Mouse (Mus musculus) limb, embryonic 10.5 days (tissue): ENCODE data around the gene Lfng. TPM values are rescaled to one million over a fixed set of nuclear protein-coding genes. Genes with fewer than 3 reads are reported as not detected.

Source experiments
- DNase-seq: peaks from one replicate; pipeline ENCODE4 v3.0.0-alpha.2; 2017; ENCODE audit warnings: low spot score
- H3K27ac ChIP-seq: fragments of 300-500 bp; sonication (generic); 2 replicates; pipeline ENCODE4 v1.5.1; 2016; ENCODE audit warnings: mild to moderate bottlenecking
- H3K27me3 ChIP-seq: fragments of 300-500 bp; sonication (generic); 2 replicates; pipeline ENCODE4 v1.6.1; 2016; ENCODE audit warnings: low read depth, mild to moderate bottlenecking; ENCODE audit not compliant: poor library complexity, severe bottlenecking
- H3K36me3 ChIP-seq: fragments of 300-500 bp; sonication (generic); 2 replicates; pipeline ENCODE4 v1.6.1; 2016; ENCODE audit warnings: mild to moderate bottlenecking, moderate library complexity
- H3K4me1 ChIP-seq: fragments of 300-500 bp; sonication (generic); 2 replicates; pipeline ENCODE4 v1.6.1; 2016
- H3K4me3 ChIP-seq: fragments of 300-500 bp; sonication (generic); 2 replicates; pipeline ENCODE4 v1.5.1; 2016; ENCODE audit warnings: mild to moderate bottlenecking, moderate library complexity
- H3K9me3 ChIP-seq: fragments of 300-500 bp; sonication (generic); replicated peaks from 2 replicates; pipeline ENCODE4 v1.6.1; 2016; ENCODE audit warnings: mild to moderate bottlenecking
- WGBS: fragments of 180-500 bp; shearing (Covaris S2); methylation state at CpG from one replicate; pipeline ENCODE4 v1.1.7; 2016; 5-methylcytosine and 5-hydroxymethylcytosine counted together
- polyA plus RNA-seq: library from polyadenylated mRNA; unstranded; fragments of >200 nt; fragmentation: Nextera tagmentation; extraction: Ambion mirVana; gene quantifications from 2 replicates; pipeline ENCODE4 v1.2.1, GENCODE M21; 2016

Gene Lfng
- polyA plus RNA-seq, 1 experiment from 2014 or later = 5.8 TPM

DNA sequence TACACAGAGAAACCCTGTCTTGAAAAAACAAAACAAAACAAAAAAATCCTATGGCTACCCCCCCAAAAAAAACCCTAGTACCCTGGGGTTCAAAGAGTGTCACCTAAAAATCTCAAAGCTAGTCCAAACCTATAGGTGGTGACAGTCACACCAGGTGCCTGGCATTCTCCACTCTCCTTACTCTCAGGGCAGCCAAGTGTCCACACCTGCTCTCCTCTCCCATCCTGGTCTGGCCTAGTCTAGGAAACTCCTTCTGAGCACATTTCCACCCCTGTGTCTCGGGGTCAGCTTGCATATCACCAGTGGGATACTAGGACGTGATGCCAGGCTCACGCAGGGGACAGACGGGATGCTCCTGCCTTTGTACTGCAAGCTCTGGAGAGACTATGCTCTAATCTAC, 32.2 kb downstream of the Lfng start:
- 96% methylated on average over 4 of the region's 4 CpGs for WGBS
- H3K27ac ChIP-seq = no peak overlapping the region
- peaks cover 47% of the 10 kb centered on the region for H3K4me1 ChIP-seq

DNA sequence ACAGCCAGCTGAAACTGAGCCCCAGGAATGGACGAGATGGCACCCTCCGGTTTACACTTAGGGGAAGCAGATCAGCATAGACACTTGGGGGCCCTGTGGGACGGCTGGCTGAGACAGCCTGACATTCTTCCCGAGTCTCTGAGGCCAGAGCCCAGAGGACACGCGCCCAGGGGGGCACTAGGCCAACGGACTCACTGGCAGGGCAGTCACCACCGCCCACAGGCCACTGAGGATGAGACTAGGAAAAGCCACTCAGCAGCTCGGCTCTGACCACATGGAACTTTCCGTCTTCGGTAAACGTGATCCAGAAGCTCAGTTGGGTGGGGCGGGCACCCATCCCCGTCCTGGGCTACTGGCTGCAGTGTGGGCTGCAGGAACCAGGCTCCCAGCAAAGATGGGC, 32.8 kb downstream of the Lfng start:
- H3K4me3 ChIP-seq = no peak overlapping the region
- H3K9me3 ChIP-seq = no peaks in the 10 kb centered on the region
- no peak overlapping the region for H3K27ac ChIP-seq
- DNase-seq = no peak
- peaks cover 50% of the 10 kb centered on the region for H3K4me1 ChIP-seq
- 90% methylated on average over 14 of the region's 14 CpGs for WGBS
- peaks cover 91% of the 10 kb centered on the region for H3K36me3 ChIP-seq
- no peaks in the 10 kb centered on the region for H3K27me3 ChIP-seq

More for the DNA sequence above, 32.2 kb downstream of the Lfng start:
- Histone ChIP-seq H3K27me3 (no peaks in the 10 kb centered on the region), H3K36me3 (peaks cover 91% of the 10 kb centered on the region), H3K9me3 (no peaks in the 10 kb centered on the region), H3K4me3 (no peak overlapping the region)
- DNase-seq = no peak

DNA sequence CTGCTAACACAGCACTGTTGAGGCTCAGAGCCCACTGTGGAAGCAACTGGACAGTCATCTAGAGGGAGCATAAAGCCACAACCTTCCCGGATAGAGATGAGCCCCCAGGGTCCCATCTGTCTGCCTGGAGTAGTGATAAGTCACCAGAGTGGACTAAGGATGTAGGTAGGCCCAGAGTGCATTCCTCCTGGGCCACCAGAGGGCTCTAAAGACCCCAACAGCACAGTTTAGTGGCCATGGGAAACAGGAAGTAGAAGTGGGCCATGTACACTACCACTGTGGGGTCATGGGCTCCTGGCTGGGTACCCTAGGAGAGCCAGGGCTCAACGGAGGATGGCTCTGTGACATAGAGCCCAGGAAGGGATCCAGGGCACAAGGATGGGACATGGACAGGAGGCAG, 33.7 kb downstream of the Lfng start:
- no peak overlapping the region; the same call in 1 of the 2 replicates for H3K4me3 ChIP-seq
- H3K4me1 ChIP-seq = peaks cover 60% of the 10 kb centered on the region
- H3K27me3 ChIP-seq = no peaks in the 10 kb centered on the region
- H3K9me3 ChIP-seq = no peaks in the 10 kb centered on the region
- peak overlapping the region; percentile 84 for H3K27ac ChIP-seq
- DNase-seq = no peak
- H3K36me3 ChIP-seq = peaks cover 91% of the 10 kb centered on the region
- WGBS = 84% methylated on average over 2 of the region's 2 CpGs

DNA sequence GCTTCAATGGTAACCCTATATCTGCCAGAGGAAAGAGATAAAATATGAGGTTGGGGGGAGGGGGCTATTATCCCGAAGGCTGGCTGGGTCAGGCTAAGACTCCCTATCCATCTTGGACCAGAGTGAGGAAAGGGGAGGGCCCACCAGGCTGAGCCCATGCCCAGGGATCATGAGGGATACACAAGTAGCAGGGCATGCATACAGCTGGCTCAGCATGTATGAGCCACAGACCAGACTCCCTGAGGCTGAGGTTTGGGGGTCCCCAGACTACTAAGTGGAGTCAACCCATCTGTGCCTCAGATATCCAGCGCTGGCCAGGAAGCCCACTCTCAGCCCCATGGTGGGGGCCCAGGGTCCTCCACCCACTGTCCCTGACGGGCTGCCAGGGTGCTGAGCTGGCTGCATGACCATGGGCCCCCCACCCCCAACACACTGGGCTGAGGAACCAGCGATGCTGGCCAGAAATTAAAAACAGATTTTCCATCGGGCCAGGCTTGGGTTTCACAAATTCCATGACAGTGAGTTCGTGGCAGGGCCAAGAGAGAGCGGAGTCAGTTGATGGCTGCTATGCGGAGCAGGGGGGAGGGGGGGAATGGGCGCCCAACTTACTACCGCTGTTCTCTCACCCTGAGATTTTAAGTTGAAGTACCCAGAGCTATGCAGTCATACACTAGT, 34.3 kb downstream of the Lfng start:
- Histone ChIP-seq H3K9me3 (no peaks in the 10 kb centered on the region), H3K27ac (peak overlapping the region; percentile 84), H3K4me3 (peak overlapping the region; percentile 25; the same call in 1 of the 2 replicates), H3K27me3 (no peaks in the 10 kb centered on the region), H3K36me3 (peaks cover 91% of the 10 kb centered on the region), H3K4me1 (peaks cover 66% of the 10 kb centered on the region)
- DNase-seq = peak; percentile 64
- 38% methylated on average over 10 of the region's 10 CpGs for WGBS

DNA sequence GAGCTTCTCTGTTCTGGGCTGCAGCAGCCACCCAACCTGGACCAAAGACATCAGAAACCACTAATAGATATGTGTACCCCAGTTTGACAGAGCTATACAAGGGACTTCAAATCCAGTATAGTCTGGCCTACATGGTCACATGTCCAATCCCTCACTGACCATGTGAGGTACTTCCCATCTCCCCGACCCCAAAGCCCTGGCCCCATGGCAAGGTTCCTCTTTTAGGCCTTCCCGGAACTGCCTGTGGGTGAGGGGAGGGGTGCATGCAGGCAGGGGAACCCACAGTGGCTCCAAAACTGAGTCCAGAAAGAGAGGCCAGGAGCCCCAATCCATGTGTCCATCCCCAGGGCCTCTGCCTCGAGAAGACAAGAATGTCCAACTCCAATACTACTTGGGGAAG, 35.0 kb downstream of the Lfng start:
- no peak for DNase-seq
- peak overlapping the region; percentile 22; the same call in 1 of the 2 replicates for H3K4me3 ChIP-seq
- no peaks in the 10 kb centered on the region for H3K9me3 ChIP-seq
- H3K27me3 ChIP-seq = no peaks in the 10 kb centered on the region
- 79% methylated on average over 3 of the region's 3 CpGs for whole genome bisulfite sequencing
- peaks cover 69% of the 10 kb centered on the region for H3K4me1 ChIP-seq
- H3K27ac ChIP-seq = peak overlapping the region; percentile 84
- H3K36me3 ChIP-seq = peaks cover 91% of the 10 kb centered on the region

DNA sequence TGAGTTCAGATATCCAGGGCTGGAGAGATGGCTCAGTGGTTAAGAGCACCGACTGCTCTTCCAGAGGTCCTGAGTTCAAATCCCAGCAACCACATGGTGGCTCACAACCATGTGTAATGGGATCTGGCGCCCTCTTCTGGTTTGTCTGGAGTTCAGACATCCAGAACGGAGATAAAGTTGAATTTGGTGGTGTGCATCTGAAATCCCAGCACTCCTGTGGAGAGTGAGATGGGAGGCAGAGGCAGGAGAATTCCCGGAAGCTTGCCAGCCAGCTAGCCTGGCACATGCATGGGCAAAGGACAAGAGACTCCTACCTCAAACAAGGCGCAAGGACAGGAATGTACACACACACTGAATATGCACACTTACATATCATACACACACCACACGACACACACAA, 37.1 kb downstream of the Lfng start:
- no peak for DNase-seq
- Histone ChIP-seq H3K36me3 (peaks cover 71% of the 10 kb centered on the region), H3K27ac (no peak overlapping the region), H3K4me1 (peaks cover 81% of the 10 kb centered on the region), H3K27me3 (no peaks in the 10 kb centered on the region), H3K9me3 (no peaks in the 10 kb centered on the region), H3K4me3 (no peak overlapping the region)
- 92% methylated on average over 6 of the region's 6 CpGs for WGBS

DNA sequence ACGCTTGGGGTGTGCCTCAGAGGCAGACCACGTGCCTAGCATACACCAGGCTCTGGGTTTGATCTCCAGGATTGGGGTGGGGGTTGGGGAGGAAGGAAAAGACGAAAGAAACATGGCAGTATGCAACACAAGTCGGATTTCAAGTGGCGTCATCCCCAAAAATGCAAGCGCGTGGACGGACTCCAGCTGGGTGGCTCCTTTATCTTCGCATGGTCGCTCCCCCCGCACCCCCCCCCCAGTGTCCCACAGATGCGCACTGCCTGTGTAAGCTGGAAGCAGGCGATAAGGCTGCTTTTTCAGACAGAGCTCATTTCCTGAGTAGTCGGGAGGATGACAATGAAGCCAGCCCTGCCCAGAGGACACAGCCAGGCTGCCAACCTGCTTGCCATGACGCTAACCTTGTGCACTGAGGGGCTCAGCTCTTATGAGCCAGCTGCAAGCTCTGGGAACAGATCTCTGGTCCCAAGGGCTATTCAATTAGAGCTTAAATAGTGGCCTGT, 37.6 kb downstream of the Lfng start:
- Histone ChIP-seq H3K27ac (peak overlapping the region; percentile 16; the same call in 1 of the 2 replicates), H3K4me1 (peaks cover 82% of the 10 kb centered on the region), H3K36me3 (peaks cover 66% of the 10 kb centered on the region), H3K4me3 (no peak overlapping the region), H3K27me3 (no peaks in the 10 kb centered on the region), H3K9me3 (no peaks in the 10 kb centered on the region)
- WGBS = 93% methylated on average over 15 of the region's 15 CpGs
- no peak for DNase-seq

DNA sequence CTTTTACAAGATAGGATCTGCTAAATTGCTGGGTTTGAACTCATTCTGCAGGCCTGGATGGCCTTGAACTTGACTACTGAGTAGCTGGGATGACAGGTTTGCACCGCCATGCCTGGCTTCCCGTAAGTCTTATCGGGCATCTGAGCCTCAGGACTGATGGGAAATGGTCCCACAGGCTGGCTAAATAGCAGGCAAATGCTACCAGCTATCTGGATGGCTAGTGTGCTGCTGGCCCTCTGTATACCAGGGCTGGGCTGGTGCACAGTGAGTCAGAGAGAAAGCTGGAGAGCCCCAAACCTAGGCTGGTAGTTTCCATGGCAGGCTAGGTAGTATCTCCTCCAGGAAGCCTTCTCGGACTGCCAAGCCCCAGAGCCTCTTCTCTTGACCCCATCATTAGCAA, 38.3 kb downstream of the Lfng start:
- Histone ChIP-seq H3K27ac (peak overlapping the region; percentile 16; the same call in 1 of the 2 replicates), H3K9me3 (no peaks in the 10 kb centered on the region), H3K4me3 (peak overlapping the region; percentile 4; the same call in 1 of the 2 replicates), H3K27me3 (no peaks in the 10 kb centered on the region), H3K4me1 (peaks cover 86% of the 10 kb centered on the region), H3K36me3 (peaks cover 59% of the 10 kb centered on the region)
- no peak for DNase-seq
- 90% methylated on average over 4 of the region's 4 CpGs for WGBS

DNA sequence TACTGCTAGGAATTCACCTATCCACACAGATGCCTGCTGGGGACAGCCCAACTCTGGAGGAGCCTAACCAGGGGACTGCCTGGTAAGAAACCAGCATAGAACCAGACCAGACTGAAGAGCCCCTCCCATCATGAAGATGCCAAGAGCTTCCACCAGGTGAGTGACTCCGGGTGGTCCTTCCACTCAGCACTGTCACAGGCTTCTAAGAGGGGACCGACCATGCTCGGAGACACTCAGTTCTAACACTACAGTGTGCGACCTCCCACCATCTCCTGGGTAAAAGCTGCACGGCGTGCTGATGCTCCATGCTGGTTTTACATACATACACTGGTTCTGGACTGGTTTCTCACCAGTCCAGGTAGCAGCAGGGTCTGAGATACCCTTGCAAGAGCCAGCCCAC, 39.1 kb downstream of the Lfng start:
- Histone ChIP-seq H3K27me3 (no peaks in the 10 kb centered on the region), H3K9me3 (no peaks in the 10 kb centered on the region), H3K27ac (no peak overlapping the region), H3K4me3 (peak overlapping the region; percentile 84; the same call in 1 of the 2 replicates), H3K4me1 (peaks cover 79% of the 10 kb centered on the region), H3K36me3 (peaks cover 53% of the 10 kb centered on the region)
- WGBS = 94% methylated on average over 6 of the region's 6 CpGs
- no peak for DNase-seq

DNA sequence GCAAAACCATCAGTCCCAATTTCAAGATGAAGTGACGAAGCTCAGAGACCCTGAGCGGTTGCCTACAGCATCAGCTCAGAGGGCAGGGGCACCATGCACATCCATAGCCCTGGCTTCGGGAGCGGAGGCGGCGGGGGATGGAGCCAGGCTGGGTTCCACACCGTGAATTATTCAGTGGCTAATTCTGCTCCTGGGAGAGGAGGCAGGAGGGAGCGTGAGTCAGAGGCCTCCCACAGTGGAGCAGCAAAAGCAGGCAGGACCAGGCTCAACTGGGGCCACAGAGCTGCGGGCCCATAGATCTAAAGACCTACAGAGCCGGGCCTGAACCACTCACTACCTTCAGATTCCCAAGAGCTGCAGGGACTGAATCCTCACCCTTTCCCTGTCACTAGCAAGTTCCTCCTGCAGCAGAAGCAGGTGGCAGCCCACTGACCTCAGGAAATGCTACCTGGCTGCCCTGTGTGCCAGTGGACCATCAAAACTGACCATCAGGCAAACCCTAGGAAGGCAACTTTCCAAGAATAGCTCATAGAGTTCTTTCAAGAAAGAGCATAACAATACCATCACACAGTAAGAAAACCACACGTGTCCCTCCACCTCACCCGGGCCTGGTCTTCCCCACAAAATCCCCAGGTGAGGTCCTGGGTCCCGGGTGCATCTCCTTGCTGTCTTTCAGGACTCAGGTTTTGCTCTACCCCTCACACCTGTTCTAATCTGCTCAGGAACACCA, 40.1 kb downstream of the Lfng start:
- Histone ChIP-seq H3K4me3 (peak overlapping the region; percentile 84), H3K36me3 (peaks cover 51% of the 10 kb centered on the region), H3K27ac (peak overlapping the region; percentile 98), H3K9me3 (no peaks in the 10 kb centered on the region), H3K27me3 (no peaks in the 10 kb centered on the region), H3K4me1 (peaks cover 69% of the 10 kb centered on the region)
- 75% methylated on average over 13 of the region's 13 CpGs for WGBS
- no peak for DNase-seq

DNA sequence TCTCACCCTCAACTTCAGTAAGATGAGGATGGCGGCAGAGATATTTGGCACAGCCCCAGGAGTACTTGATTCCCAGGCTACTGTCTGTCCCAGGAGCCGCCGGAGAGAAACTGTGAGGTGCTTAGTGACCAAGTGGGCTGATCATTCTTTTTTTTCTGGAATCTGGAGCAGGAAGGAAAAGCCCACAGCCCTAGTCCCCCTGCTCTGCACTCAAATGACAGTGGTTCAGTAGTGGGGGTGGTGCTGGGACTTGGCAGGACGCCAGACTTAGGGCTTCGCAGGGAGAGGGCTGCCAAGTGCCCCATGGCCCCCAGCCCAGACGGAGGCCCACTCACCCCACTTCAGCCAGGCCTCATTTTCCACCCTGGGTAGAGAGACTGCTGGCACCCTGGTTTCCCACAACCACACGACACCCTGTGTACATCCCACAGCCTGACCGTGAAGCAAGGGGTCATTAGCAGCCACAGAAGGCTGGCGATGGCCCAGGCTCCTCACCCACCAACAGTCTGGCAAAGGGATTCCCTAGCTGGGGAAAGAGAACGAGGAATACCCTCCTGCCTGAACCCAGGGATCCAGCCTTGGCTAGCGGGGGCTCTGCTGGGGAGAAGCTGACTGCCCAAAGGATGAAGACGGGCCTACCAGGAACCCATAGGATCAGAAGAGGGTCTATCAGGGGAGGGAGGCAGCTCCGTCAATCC, 40.9 kb downstream of the Lfng start:
- peak overlapping the region; percentile 98 for H3K27ac ChIP-seq
- no peaks in the 10 kb centered on the region for H3K9me3 ChIP-seq
- WGBS = 9% methylated on average over 13 of the region's 13 CpGs
- H3K27me3 ChIP-seq = no peaks in the 10 kb centered on the region
- H3K36me3 ChIP-seq = peaks cover 43% of the 10 kb centered on the region
- peaks cover 61% of the 10 kb centered on the region for H3K4me1 ChIP-seq
- H3K4me3 ChIP-seq = peak overlapping the region; percentile 84
- peak; percentile 68 for DNase-seq

DNA sequence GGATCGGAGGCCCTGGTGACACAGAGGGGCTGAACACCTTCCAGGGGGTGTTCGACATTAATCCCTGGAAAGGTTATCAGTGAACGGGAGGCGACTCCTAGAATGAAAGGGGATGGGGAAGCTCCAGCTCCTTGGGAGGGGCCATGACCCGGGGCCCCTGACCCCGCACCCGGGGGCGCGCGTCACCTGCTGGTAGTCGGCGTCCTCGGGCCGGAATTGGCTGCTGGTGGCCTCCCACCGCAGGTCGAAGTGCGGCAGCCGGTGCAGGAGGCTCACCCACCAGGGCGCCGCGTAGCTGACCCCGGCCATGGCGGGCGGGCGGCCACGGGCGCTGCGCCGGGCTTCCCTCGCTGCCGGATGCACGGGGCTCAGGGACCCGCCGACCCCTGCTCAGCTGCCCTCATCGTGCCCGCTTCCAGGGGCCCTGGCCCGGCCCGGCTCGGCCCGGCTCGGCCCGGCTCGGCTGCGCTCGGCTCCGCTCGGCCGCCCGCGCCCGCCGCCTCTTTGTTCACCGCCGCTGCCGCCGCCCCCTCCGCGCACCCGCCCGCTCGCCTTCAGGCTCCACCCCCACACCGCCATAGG, 41.5 kb downstream of the Lfng start, which contains the start of gene Ttyh3:
TSS of gene Ttyh3 (minus strand) at position 513 of the 582 bp plus-strand sequence.
- peak within 1 kb of the TSS; percentile 98 for H3K27ac ChIP-seq
- H3K36me3 ChIP-seq = peaks cover 37% of the 10 kb centered on the region
- H3K27me3 ChIP-seq = no peaks in the 10 kb centered on the region
- peak within 1 kb of the TSS; percentile 84 for H3K4me3 ChIP-seq
- no peaks in the 10 kb centered on the region for H3K9me3 ChIP-seq
- peaks cover 55% of the 10 kb centered on the region for H3K4me1 ChIP-seq
- DNase-seq = no peak
- under 1% methylated on average over 62 of the region's 62 CpGs for WGBS
